Mouse (Mus musculus) common myeloid progenitor, adult 5-6 weeks (primary cell): ENCODE results near the gene Fam163a. TPM values are rescaled to one million over a fixed set of nuclear protein-coding genes. Genes with fewer than 3 reads are reported as not detected.
"Not testable (repeated sequence)": the region's sequence is repeated elsewhere in the genome, so short reads cannot be mapped to it uniquely, and the experiment has no call there.

Experiments
- ATAC-seq: replicated peaks from 2 replicates; pipeline ENCODE4 v1.8.0; 2016; ENCODE audit warnings: low read depth, mild to moderate bottlenecking, moderate TSS enrichment, inconsistent platforms; ENCODE audit not compliant: poor library complexity, severe bottlenecking
- total RNA-seq: library from RNA; stranded (forward); fragments of 200-1000, 187-1606 nt; gene quantifications from 2 replicates; pipeline ENCODE4 v1.2.3, GENCODE M21; 2017

Fam163a gene
- total RNA-seq = not detected in 2 replicates

DNA sequence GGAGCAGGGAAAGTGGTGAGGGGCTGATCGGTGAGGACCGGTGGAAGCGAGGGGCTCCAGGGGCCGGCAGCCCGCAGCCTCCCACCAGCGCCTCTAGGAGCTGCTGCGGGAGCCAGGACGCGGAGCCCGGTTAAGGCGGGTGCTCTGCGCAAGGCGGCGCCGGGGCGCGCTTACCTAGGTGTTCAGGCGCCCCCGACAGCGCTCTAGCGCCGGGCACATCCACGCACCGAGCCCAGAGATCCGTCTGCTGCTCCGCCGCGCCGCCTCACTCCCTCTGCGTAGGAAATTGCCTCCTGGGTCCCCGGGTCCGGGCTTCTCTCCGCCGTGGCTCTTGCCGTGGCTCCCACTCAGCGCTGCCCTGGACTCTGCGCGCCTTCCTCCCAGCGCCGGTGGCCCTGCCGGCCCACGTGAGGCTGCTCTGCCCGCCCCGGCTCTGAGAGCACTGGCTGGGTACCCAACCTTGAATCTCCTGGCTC, at the start of gene Fam163a:
TSS of gene Fam163a (minus strand) at position 371 of the 476 bp plus-strand sequence.
- ATAC-seq = peak; percentile 50; the same call in 1 of the 2 replicates

DNA sequence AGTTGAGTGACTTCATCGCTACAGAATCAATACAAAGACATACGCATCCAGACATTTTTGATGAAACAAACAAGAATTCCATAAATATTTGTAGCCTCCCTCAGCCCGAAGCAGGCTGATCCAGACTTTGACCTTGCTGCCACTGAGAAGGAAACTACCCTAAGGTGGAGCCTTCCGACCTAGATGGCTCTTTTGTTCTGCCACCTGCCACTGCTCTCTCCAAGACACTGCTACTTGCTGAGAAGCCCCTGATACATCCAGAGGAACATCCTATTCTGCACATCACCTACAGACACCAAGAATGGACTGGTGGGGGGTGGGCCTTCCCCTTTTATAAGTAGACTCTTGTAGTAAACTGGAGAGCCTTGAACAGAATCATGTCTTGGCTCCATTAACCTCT, 46.3 kb upstream of the Fam163a start:
- ATAC-seq = not testable (repeated sequence)

DNA sequence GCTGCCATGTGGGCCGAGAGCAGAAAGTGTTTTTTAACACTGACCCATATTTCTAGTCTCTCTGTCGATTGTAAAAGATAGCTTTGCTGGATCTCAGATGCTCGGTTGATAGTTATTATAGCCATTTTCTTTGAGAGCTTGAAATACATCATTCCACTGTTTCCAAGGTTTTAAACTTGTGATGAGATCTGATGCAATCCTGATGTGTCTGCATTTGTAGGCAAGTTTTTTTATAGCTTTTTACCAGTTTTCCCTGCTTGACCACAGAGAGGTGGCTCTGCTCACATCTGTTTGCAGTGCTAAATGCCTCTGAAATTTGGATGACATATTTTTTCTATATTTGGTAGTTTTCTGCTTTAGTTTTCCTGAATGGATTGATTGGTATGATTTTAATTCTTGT, 43.1 kb upstream of the Fam163a start:
- ATAC-seq = no peak

DNA sequence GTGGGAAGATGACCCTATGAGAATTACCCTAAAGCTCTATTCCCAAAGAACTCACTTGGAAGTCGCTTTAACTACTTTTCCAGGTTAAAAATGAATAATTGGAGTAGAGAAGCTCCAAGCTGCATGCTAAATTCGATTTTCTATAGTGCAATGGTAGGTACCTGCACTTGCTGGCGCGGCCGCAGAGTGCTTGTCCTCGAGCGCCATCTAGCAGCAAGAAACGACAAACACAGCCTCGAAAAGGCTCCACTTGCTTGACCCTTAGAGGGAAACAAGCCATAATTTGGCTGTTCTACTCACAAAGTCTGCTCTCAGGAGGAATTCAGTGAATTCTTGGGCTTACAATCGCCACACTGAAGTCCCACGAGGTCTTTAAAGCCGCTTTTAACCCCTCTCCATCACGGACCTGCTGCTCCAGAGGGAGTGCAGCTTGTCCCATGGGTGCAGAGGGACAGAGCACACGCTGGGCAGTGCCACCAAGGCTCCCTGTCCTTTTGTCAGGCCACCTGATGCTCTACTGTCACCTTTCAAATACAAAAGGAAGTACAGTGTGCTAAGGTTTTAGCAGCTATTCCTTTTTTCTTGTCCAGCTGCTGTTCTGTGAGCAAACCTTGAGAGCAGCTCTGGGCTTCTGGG, 37.0 kb upstream of the Fam163a start:
- ATAC-seq = peak; percentile 94

DNA sequence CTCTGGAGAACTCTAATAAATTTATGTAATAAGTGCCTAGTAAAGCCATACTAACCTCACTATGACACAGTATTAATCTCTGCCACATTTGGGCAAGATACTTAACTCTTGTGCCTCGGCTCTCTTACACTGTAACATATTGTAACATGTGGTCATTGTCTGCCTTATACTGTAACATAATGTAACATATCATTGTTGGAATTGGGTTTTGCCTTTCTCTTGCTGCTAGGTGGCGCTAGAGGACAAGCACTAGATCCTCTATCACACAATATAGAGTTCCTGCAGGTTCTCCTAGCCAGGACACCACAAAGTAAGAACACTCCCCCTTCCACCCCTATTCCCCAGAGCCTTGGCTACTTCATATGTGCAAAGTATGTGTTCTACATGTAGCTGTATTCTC, 36.2 kb upstream of the Fam163a start:
- peak; percentile 91 for ATAC-seq

DNA sequence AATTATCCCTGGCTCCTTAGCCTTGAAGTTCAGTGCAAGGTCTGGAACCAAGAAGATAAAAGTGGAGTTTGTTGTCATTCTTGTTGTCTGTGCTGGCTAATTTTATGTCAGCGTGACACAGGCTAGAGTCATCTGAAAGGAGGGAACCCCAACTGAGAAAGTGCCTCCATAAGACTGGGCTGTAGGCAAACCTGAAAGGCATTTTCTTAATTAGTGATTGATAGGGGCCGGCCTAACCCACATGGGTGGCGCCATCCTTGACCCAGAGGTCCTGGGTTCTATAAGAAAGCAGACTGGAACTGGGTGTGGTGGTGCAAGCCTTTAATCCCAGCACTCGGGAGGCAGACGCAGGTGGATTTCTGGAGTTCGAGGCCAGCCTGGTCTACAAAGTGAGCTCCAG, 26.3 kb upstream of the Fam163a start:
- no peak for ATAC-seq

DNA sequence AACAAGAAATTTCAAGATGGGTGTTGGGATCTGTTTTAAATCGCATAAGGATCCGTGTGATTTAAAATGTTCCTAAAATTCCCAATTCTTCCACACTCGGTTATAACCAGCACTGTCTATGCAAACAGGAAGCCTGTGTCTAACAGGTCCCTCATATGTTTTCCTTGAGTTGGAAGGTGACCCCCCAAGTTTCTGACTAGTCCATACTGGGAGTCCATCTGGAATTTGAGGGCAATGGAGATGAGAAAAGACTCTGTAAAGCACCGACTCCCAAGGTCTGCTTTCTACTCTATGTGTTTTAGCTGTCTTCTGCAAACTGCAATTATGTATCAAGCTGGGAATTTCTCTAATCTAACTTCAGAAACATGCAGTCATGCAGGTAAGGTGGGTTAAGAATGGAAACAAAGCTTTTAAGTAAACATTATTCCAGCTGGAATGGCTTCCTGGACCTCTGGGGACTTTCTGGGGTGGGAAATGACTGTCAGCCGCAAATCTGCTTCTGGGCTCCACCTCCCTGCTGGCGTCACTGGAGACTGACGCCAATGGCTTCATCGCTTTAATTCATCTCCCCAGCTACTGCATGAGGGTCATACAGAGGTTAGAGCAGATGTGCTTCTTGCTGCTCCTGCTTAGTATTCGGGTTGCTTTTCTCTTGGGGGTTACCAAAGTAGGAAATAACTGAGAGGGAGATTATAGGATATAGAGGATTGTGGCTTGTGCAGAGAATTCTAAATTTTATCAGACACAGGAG, 25.7 kb upstream of the Fam163a start:
- no peak for ATAC-seq

DNA sequence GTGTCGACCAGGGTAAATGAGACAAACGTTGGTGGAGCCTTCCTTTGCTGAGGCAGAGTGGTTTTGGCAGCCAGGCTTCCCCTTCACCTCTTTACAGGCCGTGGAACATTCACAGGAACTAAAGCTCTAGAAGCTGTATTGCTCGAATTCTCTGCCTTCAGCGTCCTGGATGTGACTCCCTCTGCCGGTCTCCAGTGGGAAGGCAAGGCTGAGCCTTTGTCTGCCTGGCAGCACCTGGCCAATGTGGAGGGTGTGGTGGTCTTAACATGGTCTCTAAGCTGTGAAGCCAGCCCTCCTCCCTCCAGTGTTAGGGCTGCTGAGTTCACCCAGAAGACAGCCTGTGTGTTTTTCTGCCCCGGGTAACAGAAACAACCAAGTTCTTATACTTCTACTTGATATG, 24.6 kb upstream of the Fam163a start:
- ATAC-seq = peak; percentile 97

DNA sequence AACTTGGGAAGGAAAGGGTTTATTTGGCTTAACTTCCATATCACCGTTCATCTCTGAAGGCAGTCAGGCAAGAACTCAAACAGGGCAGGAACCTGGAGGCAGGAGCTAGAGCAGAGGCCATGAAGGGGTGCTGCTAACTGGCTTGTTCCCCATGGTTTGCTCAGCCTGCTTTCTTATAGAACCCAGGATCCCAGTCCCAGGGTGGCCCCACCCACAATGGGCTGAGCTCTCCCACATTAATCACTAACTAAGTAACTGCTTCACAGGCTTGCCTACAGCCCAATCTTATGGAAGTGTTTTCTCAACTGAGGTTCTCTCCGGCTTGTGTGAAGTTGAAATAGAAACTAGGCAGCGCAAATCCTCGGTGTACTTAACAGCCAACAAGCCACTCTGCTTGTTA, 23.9 kb upstream of the Fam163a start:
- ATAC-seq = no peak

DNA sequence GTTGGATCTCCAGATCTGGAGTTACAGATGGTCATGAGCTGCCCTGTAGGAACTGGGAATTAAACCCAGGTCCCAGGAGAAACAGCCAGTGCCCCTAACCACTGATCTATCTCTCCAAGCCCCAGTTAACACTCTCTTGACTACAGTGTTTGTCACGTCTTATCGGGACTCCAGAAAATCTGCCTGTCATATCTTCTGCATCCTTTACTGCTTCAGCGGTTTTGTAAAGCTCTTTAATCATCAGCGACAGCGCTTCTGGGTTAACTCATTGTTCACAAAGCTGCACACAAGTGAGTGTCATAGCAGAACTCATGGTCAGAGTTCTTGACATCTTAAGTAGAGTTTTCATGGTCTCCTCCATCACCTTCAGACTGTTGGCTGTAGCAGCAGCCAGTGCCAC, 22.1 kb upstream of the Fam163a start:
- ATAC-seq = no peak

DNA sequence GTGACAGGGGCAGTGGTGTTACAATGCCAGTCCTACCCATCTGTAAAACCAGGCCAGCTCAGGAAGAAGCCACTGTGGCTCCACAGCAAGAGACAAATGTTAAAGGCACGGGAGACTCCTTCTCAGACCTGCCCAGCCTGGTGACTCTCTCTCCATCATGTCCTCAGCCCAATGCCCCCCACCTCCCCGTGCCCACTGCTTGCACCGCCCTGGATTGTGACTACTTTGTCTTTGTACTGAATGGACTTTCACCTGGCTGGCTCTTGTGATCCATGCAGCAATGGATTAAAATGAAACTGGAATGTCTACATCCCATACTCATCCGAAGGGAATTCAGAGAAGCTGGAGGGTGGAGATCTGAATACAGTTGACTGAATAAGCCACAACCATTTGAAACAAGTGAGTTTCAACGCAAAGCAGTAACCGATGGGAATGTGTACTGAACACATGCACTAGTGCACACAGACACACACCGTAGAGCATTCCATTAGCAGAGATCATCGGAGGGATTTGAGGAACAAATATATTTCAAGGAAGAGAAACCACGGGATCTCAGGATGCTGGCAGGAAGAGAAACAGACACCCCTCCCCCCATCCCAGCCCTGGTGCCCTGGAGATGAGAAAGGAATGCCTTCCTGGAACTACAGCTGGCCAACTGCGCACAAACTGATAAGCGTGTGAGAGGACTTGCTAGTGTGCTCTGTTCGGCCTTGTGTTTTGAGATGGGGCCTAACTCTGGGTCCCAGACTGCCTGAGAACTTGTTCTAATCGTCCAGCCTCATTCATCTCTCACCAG, 17.6 kb upstream of the Fam163a start:
- ATAC-seq = no peak

DNA sequence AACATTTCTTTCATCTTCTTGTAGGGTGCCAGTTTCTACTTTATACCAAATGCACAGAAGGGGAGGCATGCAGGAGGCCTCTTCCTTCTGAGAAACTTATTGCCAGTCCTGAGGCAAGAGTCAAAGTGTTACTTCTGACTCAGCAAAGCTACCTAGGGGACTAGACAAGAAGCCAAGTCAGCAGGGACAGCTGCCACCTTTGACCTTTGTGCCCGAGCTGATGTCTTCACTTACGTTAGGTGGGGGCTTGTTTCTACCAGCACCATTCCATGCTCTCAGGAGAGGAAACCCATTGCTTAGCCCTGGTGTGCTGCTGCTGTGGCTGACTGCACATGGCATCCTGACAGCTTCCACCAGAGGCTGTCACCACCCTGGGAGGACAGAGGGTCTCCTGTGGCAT, 16.5 kb upstream of the Fam163a start:
- ATAC-seq = no peak

DNA sequence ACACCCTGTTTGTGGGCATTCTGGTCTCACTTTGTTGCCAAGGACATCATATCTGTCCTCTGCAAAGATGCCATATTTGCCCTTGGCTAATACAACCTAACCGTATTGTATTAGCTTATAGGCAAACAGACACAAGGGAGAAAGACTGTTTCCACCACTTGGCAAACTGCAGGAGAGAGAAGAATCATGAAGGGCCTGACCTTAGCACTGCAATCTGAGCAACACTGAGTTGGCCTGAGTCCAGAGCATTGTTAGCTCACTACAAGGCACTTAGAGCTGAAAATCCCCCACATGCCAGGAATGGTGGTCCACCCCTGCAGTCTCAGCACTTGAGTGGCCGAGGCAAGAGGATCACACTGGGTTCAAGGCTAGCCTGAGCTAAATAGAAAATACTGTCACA, 13.7 kb upstream of the Fam163a start:
- ATAC-seq = no peak

DNA sequence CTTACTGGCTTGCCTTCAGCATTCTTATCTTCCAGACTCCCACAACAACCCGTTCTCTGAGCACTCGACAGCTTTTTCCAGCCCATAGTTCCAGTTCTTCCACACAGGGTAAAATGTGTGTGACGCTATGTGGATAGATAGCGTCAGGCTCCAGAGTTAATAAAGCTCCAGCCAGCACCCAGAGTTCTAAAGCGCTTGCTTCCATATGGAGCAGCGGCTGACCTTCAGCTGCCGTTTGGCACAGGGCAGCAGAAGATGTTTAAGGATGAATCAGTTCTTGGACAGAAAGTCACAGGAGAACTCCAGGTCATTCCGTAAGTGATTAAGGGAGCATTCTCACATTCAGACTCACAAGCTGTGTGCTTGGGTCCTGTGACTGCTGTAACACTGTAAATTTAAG, 13.1 kb upstream of the Fam163a start:
- no peak for ATAC-seq

DNA sequence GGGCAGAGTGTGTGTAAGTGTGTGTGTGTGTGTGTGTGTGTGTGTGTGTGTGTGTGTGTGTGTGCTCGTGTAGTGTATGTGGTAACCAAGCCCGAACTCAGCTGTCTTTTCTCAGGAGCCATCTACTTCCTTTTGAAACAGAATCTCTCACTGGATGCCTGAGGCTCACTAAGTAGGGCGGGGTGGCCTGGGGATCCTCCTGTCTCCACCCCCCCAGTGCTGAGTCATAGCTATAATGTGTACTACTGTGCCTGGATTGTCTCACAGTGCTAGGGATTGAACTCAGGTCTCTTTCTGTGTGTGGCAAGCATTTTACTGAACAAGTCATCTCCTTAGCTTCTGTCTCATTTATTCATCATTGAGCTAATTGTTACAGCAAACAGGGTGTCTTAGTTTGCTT, 12.6 kb upstream of the Fam163a start:
- peak; percentile 98 for ATAC-seq

DNA sequence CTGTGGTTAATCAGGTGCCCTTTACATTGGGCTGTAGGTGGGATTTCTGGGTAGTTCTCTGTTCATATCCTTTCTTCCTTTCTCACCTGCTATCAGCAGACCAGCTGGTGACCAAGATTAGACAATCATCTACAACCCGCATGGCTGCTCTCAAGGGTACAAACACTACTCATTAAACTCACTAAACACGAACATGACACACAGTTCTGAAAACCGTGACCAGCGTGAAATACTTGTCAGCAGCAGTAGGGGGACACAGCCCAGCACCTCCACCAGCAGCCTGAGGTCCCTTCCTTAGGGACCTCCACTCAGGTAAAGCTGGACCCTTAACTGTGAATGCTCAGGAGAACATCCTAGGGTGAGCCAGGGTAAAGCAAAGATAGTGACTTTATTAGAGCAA, 11.4 kb upstream of the Fam163a start:
- ATAC-seq = no peak

DNA sequence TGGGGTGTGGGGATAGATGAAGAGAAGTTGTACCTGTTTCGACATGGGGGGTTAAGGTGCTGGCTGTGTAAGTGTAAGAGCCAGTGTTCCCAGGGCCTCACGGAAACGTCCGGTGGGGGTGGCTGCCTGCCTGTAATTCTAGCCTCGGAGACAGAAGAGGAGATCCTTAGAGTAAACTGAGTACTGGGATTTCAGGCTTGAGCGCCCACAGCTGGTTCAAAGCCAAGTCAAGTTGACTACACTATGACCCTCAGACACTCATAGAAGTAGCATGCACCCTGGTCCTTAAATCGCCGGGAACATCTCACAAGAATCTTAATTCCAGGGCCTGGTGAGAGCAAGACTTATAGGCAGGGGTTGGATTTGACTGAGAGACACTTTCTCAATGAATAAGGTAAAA, 9.8 kb upstream of the Fam163a start:
- no peak for ATAC-seq

DNA sequence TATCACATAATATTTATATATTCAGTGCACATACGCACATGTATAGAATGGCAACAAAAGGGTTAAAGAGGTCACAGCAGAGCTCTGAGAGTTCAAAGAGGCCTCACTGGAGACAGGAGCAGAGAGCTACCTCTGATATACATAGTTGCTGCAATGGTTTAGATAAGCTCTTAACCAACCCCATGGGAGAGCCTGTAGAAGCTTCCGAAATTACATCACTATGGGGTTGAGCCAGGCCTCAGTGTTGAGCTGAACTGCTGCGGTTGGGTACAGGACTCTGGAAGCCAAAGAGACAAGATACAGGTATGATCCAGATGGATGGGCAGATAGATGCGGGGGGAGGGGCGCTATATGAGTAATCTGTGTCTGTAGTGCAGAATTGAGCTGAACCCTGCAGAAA, 8.1 kb upstream of the Fam163a start:
- ATAC-seq = peak; percentile 34; the same call in 1 of the 2 replicates

DNA sequence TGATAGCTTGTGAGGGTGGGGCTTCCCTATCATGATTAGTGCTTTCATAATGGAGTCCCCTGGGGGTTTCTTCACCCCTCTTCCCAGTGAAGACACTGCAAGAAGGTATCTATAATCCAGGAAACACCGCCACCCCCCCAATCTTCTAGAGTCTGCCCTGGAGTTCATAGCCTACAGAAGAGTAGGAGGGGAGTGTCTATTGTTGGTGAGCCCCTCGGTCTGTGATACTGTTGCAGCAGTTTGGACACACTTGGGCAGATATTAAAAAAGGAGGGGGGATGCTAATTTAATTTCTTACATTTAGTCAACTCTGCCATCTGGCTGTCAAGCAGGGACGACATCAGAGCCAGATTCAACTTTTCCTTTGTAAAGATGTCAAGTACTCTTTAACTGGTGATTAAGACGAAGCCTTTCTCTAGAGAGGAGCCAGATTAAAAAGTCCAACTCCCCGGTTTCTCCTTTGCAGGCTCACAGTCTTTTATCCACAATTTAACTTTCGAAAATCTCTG, 7.0 kb upstream of the Fam163a start:
- ATAC-seq = no peak

DNA sequence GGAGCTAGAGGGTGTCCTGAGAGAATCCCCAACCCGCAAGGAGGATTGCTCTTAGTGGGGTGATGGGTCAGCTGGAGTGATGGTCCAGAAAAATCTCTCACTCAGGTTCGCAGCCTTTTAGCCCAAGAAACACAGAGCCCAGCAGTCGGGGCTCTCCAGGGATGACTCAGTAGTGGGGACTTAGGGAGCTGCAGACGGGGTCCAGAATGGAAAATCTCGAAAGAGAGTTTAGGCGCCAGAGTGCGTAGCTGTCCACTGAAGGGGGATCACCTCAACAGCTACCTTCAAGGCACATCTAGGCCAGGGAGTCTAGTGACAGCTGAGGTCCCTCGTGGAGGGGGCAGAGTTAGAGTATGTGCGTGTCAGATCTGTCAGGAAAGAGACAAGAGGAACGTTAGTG, 338 bp upstream of the Fam163a start:
- ATAC-seq = no peak
